Mouse (Mus musculus): ENCODE data around the gene Jazf1.

DNA sequence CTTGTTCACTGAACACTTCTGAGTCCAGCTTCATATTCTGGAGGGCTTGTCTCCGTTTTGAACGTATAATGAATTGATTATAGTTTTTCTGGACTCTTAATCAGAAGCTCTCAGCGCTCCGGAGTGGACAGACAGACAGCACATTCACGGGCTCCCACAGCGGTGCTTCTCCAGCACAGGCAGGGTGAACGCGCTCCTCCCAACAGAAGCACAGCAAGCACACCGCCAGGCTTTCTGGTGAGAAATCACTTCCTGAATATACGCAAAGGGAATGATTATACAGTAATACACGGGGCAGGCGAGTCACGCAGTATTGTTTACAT is 174.0 kb downstream of the Jazf1 start:
- TF ChIP-seq POLR2A (IDR thresholded peaks at IDR 0.05; ENCODE audit: low read depth, low read length) (no peak), CTCF (IDR thresholded peaks at IDR 0.05; ENCODE audit: extremely low read depth, insufficient read length, insufficient replicate concordance, low read depth, low read length) (no peak)
